Mouse (Mus musculus) ovary, adult 18-20 months (tissue): ENCODE results near the gene Telo2.

Experiments
- DNase-seq: peaks from one replicate; pipeline ENCODE4 v3.0.0; 2022; ENCODE audit warnings: low spot score, mixed read lengths

The Telo2 gene

GRCm38 (mm10) chr17:25101338-25101737 lies 14.4 kb downstream of the Telo2 start:
- no peak for DNase-seq

- no peak for DNase-seq
Measured at GRCm38 (mm10) chr17:25100052-25100451, 15.7 kb downstream of the Telo2 start.

GRCm38 (mm10) chr17:25096221-25096620 lies 19.5 kb downstream of the Telo2 start:
- DNase-seq = no peak

- DNase-seq = no peak
Measured at GRCm38 (mm10) chr17:25090450-25090849, 25.3 kb downstream of the Telo2 start.

GRCm38 (mm10) chr17:25089158-25089557 lies 26.6 kb downstream of the Telo2 start:
- no peak for DNase-seq

GRCm38 (mm10) chr17:25086724-25087123 lies 29.0 kb downstream of the Telo2 start:
- DNase-seq = no peak

GRCm38 (mm10) chr17:25084835-25085385 lies 30.9 kb downstream of the Telo2 start:
- DNase-seq = no peak

GRCm38 (mm10) chr17:25083444-25083931 lies 32.3 kb downstream of the Telo2 start, which contains the start of gene Tmem204:
TSS of gene Tmem204 (minus strand) at chr17:25083591.
- peak; percentile 64 for DNase-seq

- no peak for DNase-seq
Measured at GRCm38 (mm10) chr17:25082887-25083286, 32.9 kb downstream of the Telo2 start.

GRCm38 (mm10) chr17:25082081-25082847 lies 33.5 kb downstream of the Telo2 start:
- no peak for DNase-seq

GRCm38 (mm10) chr17:25080960-25081381 lies 34.8 kb downstream of the Telo2 start:
- peak; percentile 51 for DNase-seq

- no peak for DNase-seq
Measured at GRCm38 (mm10) chr17:25080210-25080609, 35.6 kb downstream of the Telo2 start.

GRCm38 (mm10) chr17:25077771-25078372 lies 37.9 kb downstream of the Telo2 start:
- peak; percentile 40 for DNase-seq

- DNase-seq = no peak
Measured at GRCm38 (mm10) chr17:25076906-25077305, 38.9 kb downstream of the Telo2 start.

- no peak for DNase-seq
Measured at GRCm38 (mm10) chr17:25068690-25069089, 47.1 kb downstream of the Telo2 start.

GRCm38 (mm10) chr17:25067442-25067851 lies 48.3 kb downstream of the Telo2 start:
- no peak for DNase-seq

- DNase-seq = no peak
Measured at GRCm38 (mm10) chr17:25066595-25066994, 49.2 kb downstream of the Telo2 start.

- DNase-seq = no peak
Measured at GRCm38 (mm10) chr17:25065189-25065588, 50.6 kb downstream of the Telo2 start.

GRCm38 (mm10) chr17:25064351-25064750 lies 51.4 kb downstream of the Telo2 start:
- DNase-seq = no peak

- no peak for DNase-seq
Measured at GRCm38 (mm10) chr17:25063872-25064271, 51.9 kb downstream of the Telo2 start.

- DNase-seq = no peak
Measured at GRCm38 (mm10) chr17:25063261-25063660, 52.5 kb downstream of the Telo2 start.

- DNase-seq = no peak
Measured at GRCm38 (mm10) chr17:25057041-25057440, 58.7 kb downstream of the Telo2 start.

GRCm38 (mm10) chr17:25053274-25053673 lies 62.5 kb downstream of the Telo2 start:
- no peak for DNase-seq
